Mouse (Mus musculus) myocyte (in vitro differentiated cells): ENCODE measurements around the gene Cxcl14. TPM values are rescaled to one million over a fixed set of nuclear protein-coding genes. Genes with fewer than 3 reads are reported as not detected.

Experiments
- H3K27me3 ChIP-seq: one replicate; pipeline ENCODE4 v1.6.1; 2011; ENCODE audit not compliant: control insufficient read depth, insufficient read depth, insufficient read length
- H3K36me3 ChIP-seq: one replicate; pipeline ENCODE4 v1.6.1; 2011; ENCODE audit not compliant: control insufficient read depth, insufficient read depth
- H3K4me2 ChIP-seq: one replicate; pipeline ENCODE4 v1.6.1; 2011; ENCODE audit warnings: low read depth, control low read depth
- H3K4me3 ChIP-seq: one replicate; pipeline ENCODE4 v1.5.1; 2011; ENCODE audit warnings: mild to moderate bottlenecking, control low read depth, moderate library complexity
- H3K79me2 ChIP-seq: one replicate; pipeline ENCODE4 v1.6.1; 2011; ENCODE audit not compliant: control insufficient read depth, insufficient read depth
- H3ac ChIP-seq: one replicate; pipeline ENCODE4 v1.6.1; 2011; ENCODE audit not compliant: control insufficient read depth, insufficient read length
- CEBPB ChIP-seq: IDR thresholded peaks from 2 replicates; pipeline ENCODE4 v1.6.1; 2011; ENCODE audit warnings: mild to moderate bottlenecking, moderate library complexity; ENCODE audit not compliant: poor library complexity, insufficient read depth, severe bottlenecking
- E2F4 ChIP-seq: IDR thresholded peaks from one replicate; pipeline ENCODE4 v1.6.1; 2011; ENCODE audit warnings: mild to moderate bottlenecking, control low read depth, moderate library complexity; ENCODE audit not compliant: insufficient read depth
- MAX ChIP-seq: IDR thresholded peaks from one replicate; pipeline ENCODE4 v1.6.1; 2011; ENCODE audit warnings: low read depth, mild to moderate bottlenecking, control low read depth
- MYOD1 ChIP-seq, 3 experiments: IDR thresholded peaks; one replicate each; pipeline ENCODE4 v1.6.1; 2011; ENCODE audit warnings: control low read depth in 2 of 3, low read depth in 2 of 3, mild to moderate bottlenecking in 2 of 3, moderate library complexity in 1 of 3; ENCODE audit not compliant: insufficient read length in 2 of 3, control insufficient read depth in 1 of 3
- MYOG ChIP-seq, 3 experiments: IDR thresholded peaks; one replicate each; pipeline ENCODE4 v1.6.1; 2011; ENCODE audit warnings: control low read depth in 2 of 3, low read depth in 2 of 3, mild to moderate bottlenecking in 2 of 3; ENCODE audit not compliant: insufficient read length in 2 of 3, control insufficient read depth in 1 of 3, insufficient read depth in 1 of 3
- POLR2A ChIP-seq: IDR thresholded peaks from one replicate; pipeline ENCODE4 v1.6.1; 2011; ENCODE audit warnings: low read depth, mild to moderate bottlenecking, control low read depth, moderate library complexity; ENCODE audit not compliant: insufficient read length
- POLR2AphosphoS2 ChIP-seq: IDR thresholded peaks from one replicate; pipeline ENCODE4 v1.6.1; 2011; ENCODE audit warnings: low read depth, control low read depth; ENCODE audit not compliant: insufficient read length
- REST ChIP-seq: IDR thresholded peaks from one replicate; pipeline ENCODE4 v1.6.1; 2011; ENCODE audit warnings: mild to moderate bottlenecking, control low read depth, moderate library complexity; ENCODE audit not compliant: insufficient read depth, insufficient read length
- SRF ChIP-seq: IDR thresholded peaks from one replicate; pipeline ENCODE4 v1.6.1; 2011; ENCODE audit warnings: low read depth; ENCODE audit not compliant: control insufficient read depth, insufficient read length
- TCF12 ChIP-seq: IDR thresholded peaks from one replicate; pipeline ENCODE4 v1.6.1; 2011; ENCODE audit warnings: mild to moderate bottlenecking, control low read depth; ENCODE audit not compliant: poor library complexity, insufficient read depth, severe bottlenecking
- TCF3 ChIP-seq: IDR thresholded peaks from one replicate; pipeline ENCODE4 v1.6.1; 2011; ENCODE audit warnings: low read depth, control low read depth; ENCODE audit not compliant: insufficient read length
- USF1 ChIP-seq: IDR thresholded peaks from one replicate; pipeline ENCODE4 v1.6.1; 2011; ENCODE audit warnings: low read depth, mild to moderate bottlenecking, control low read depth, moderate library complexity
- polyA plus RNA-seq: library from polyadenylated mRNA; unstranded; fragments of >200 nt; fragmentation: generic; extraction: Trizol; gene quantifications from one replicate; pipeline ENCODE4 v1.2.1, GENCODE M21; 2012; ENCODE audit warnings: missing spikeins

The Cxcl14 gene
- polyA plus RNA-seq, 1 experiment: not detected

- H3K4me3 ChIP-seq: no peak overlapping the region
- no peak overlapping the region for H3ac ChIP-seq
- TF ChIP-seq MYOD1 (IDR thresholded peaks at IDR 0.05; ENCODE audit: control insufficient read depth in 1 of 3, insufficient read length in 2 of 3, low read depth in 2 of 3) (no peak), E2F4 (no peak), POLR2AphosphoS2 (no peak), POLR2A (no peak), TCF12 (no peak), USF1 (no peak)
- no peaks in the 10 kb centered on the region for H3K36me3 ChIP-seq
- H3K4me2 ChIP-seq: no peak overlapping the region
- no peaks in the 10 kb centered on the region for H3K79me2 ChIP-seq
- peaks cover 74% of the 10 kb centered on the region for H3K27me3 ChIP-seq
These were observed 45.0 kb downstream of the Cxcl14 start for GRCm38 (mm10) chr13:56251176-56251923.

DNA sequence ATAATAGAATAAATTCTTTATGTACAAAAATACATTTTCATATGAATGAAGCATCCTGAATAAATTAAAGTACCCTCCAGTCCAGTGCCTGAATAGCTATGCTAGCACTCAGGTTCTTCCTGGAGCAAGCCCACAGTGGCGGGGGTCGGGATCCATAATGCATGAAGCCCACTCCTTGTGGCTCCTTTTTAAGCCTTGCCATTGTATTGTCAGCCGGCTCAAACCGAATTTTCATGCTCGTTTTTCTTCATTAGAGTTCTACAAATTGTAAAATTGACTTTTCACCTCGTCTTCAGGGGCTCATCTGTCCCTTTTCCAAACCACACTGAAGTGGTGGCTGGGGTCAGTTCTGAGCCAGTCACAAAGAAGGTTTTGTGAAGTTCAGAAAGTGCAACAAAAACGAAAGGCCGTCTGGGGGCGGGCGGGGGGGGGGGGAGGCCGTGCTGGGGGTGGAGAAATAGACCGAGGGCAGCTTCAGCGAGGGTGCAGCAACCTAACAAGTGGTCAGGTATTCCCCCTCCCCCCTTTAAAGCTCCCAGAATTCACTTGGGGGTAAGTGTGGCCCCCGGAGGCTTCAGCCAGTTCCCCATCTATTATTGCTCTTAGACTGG is 45.7 kb downstream of the Cxcl14 start:
- Histone ChIP-seq H3ac (no peak overlapping the region), H3K36me3 (no peaks in the 10 kb centered on the region), H3K27me3 (peaks cover 80% of the 10 kb centered on the region), H3K4me3 (no peak overlapping the region), H3K79me2 (no peaks in the 10 kb centered on the region), H3K4me2 (no peak overlapping the region)
- no peak for TF ChIP-seq REST
- no peak for TF ChIP-seq E2F4
- no peak for TF ChIP-seq SRF
- no peak for TF ChIP-seq USF1
- TF ChIP-seq POLR2AphosphoS2: no peak
- no peak for TF ChIP-seq CEBPB
- TF ChIP-seq POLR2A: no peak
- TF ChIP-seq TCF3: no peak
- no peak for TF ChIP-seq TCF12
- TF ChIP-seq MAX: no peak
- TF ChIP-seq MYOD1 (IDR thresholded peaks at IDR 0.05; ENCODE audit: control insufficient read depth in 1 of 3, insufficient read length in 2 of 3, low read depth in 2 of 3): no peak
- no peak for TF ChIP-seq MYOG (IDR thresholded peaks at IDR 0.05; ENCODE audit: control insufficient read depth in 1 of 3, insufficient read depth in 1 of 3, insufficient read length in 2 of 3, low read depth in 2 of 3)

DNA sequence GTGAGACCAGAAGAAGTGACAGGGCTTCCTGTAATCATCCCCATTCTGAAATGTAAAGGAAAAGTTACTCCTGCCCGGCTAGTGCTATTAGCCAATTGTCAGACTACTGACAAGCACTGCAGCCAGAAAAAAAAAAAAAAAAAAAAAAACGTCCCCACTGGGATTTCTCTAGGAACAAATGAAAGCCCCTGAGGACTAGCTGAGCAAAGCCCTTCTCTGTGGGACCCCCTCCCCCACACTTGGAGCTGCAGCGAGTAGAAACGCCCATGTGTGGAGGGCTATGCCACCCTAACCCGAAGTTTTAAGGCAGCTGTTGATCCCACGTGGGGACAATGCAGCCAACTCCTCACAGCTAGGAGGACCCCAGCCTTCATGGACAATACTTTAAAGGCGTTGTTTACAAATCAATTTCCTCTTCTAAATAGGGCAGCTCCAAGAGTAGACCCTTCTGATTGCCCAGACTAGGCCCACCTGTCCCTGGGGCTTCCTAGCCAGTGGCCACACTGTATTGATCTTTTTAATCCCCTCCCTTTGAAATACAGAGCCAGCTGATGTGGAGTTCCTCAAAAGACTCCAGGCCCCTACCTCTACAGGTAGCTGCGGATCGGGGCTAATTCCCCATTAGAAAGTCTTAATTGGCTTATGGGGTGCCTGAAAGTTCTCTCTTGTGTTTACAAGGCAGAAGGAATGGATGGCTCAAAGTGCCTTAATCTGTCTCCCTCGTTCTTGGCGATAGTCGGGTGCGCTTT is 46.6 kb downstream of the Cxcl14 start:
- peaks cover 73% of the 10 kb centered on the region for H3K27me3 ChIP-seq
- TF ChIP-seq TCF12 (no peak), POLR2AphosphoS2 (no peak), SRF (no peak), MAX (no peak), CEBPB (no peak), E2F4 (no peak)

GRCm38 (mm10) chr13:56243104-56243503 is 53.2 kb downstream of the Cxcl14 start:
- H3K27me3 ChIP-seq: peaks cover 21% of the 10 kb centered on the region
- no peak overlapping the region for H3K4me2 ChIP-seq
- H3ac ChIP-seq: no peak overlapping the region
- H3K36me3 ChIP-seq: no peaks in the 10 kb centered on the region
- TF ChIP-seq TCF12: no peak
- no peaks in the 10 kb centered on the region for H3K79me2 ChIP-seq
- no peak overlapping the region for H3K4me3 ChIP-seq

More for the DNA sequence above, 46.6 kb downstream of the Cxcl14 start:
- no peak overlapping the region for H3K4me3 ChIP-seq
- H3K4me2 ChIP-seq: no peak overlapping the region
- no peaks in the 10 kb centered on the region for H3K79me2 ChIP-seq
- H3K36me3 ChIP-seq: no peaks in the 10 kb centered on the region
- no peak overlapping the region for H3ac ChIP-seq

- no peaks in the 10 kb centered on the region for H3K36me3 ChIP-seq
- H3K4me3 ChIP-seq: no peak overlapping the region
- H3ac ChIP-seq: no peak overlapping the region
- peaks cover 8% of the 10 kb centered on the region for H3K27me3 ChIP-seq
- no peaks in the 10 kb centered on the region for H3K79me2 ChIP-seq
- TF ChIP-seq POLR2A (no peak), MAX (no peak), CEBPB (no peak), TCF3 (no peak), E2F4 (no peak), REST (no peak), USF1 (no peak), MYOG (IDR thresholded peaks at IDR 0.05; ENCODE audit: control insufficient read depth in 1 of 3, insufficient read depth in 1 of 3, insufficient read length in 2 of 3, low read depth in 2 of 3) (no peak)
- no peak overlapping the region for H3K4me2 ChIP-seq
These were observed 56.2 kb downstream of the Cxcl14 start for GRCm38 (mm10) chr13:56240012-56240770.
